Mouse (Mus musculus) stomach, embryonic 16.5 days (tissue): ENCODE results near the gene Clec4g. TPM values are rescaled to one million over a fixed set of nuclear protein-coding genes. Genes with fewer than 3 reads are reported as not detected.

Experiments used
- ATAC-seq: fragments of 200-750 bp; cut with Nextera tagmentation; 2 replicates; pipeline ENCODE4 v1.8.0; 2017; ENCODE audit warnings: moderate number of reproducible peaks, moderate TSS enrichment; ENCODE audit not compliant: insufficient read depth, low FRiP score
- H3K27ac ChIP-seq: fragments of 300-500 bp; sonication (generic); 2 replicates; pipeline ENCODE4 v1.5.1; 2014; ENCODE audit warnings: low read length
- H3K27me3 ChIP-seq: fragments of 300-500 bp; sonication (generic); 2 replicates; pipeline ENCODE4 v1.6.1; 2014; ENCODE audit warnings: low read length, control low read depth, mixed read lengths; ENCODE audit not compliant: control insufficient read depth, insufficient read depth
- H3K36me3 ChIP-seq: fragments of 300-500 bp; sonication (generic); 2 replicates; pipeline ENCODE4 v1.6.1; 2014; ENCODE audit warnings: low read length; ENCODE audit not compliant: control insufficient read depth, insufficient read depth
- H3K4me1 ChIP-seq: fragments of 300-500 bp; sonication (generic); 2 replicates; pipeline ENCODE4 v1.6.1; 2014; ENCODE audit warnings: low read length, control low read depth, mixed read lengths; ENCODE audit not compliant: control insufficient read depth, insufficient read depth
- H3K4me2 ChIP-seq: fragments of 300-500 bp; sonication (generic); 2 replicates; pipeline ENCODE4 v1.6.1; 2014; ENCODE audit warnings: low read depth, low read length, mixed read lengths
- H3K4me3 ChIP-seq: fragments of 300-500 bp; sonication (generic); replicated peaks from 2 replicates; pipeline ENCODE4 v1.5.1; 2014; ENCODE audit warnings: mild to moderate bottlenecking, low read length
- H3K9ac ChIP-seq: fragments of 300-500 bp; sonication (generic); 2 replicates; pipeline ENCODE4 v1.6.1; 2014; ENCODE audit warnings: low read length
- H3K9me3 ChIP-seq: fragments of 300-500 bp; sonication (generic); replicated peaks from 2 replicates; pipeline ENCODE4 v1.6.1; 2016; ENCODE audit warnings: low read length, control low read depth; ENCODE audit not compliant: control insufficient read depth
- WGBS: fragments of 180-500 bp; shearing (Covaris S2); extraction: QIAGEN DNeasy Blood & Tissue Kit; methylation state at CpG from one replicate; pipeline ENCODE4 v1.1.7; 2014; 5-methylcytosine and 5-hydroxymethylcytosine counted together
- polyA plus RNA-seq: library from polyadenylated mRNA; unstranded; fragments of >200 nt; fragmentation: Nextera tagmentation; extraction: Ambion mirVana; gene quantifications from 2 replicates; pipeline ENCODE4 v1.2.1, GENCODE M21; 2015

The Clec4g gene
- polyA plus RNA-seq, 1 experiment from 2014 or later = 0.45 TPM

GRCm38 (mm10) chr8:3717321-3717954, 3.0 kb downstream of the Clec4g start:
- Histone ChIP-seq H3K4me2 (no peak overlapping the region), H3K27ac (no peak overlapping the region), H3K4me3 (no peak overlapping the region), H3K36me3 (no peaks in the 10 kb centered on the region), H3K9ac (no peak overlapping the region), H3K27me3 (no peaks in the 10 kb centered on the region), H3K4me1 (no peaks in the 10 kb centered on the region), H3K9me3 (no peaks in the 10 kb centered on the region)
- 0 out of 2 replicates have a peak, but pooled peaks have one; percentile 33 for ATAC-seq
- 72% methylated on average over 12 of the region's 12 CpGs for WGBS

DNA sequence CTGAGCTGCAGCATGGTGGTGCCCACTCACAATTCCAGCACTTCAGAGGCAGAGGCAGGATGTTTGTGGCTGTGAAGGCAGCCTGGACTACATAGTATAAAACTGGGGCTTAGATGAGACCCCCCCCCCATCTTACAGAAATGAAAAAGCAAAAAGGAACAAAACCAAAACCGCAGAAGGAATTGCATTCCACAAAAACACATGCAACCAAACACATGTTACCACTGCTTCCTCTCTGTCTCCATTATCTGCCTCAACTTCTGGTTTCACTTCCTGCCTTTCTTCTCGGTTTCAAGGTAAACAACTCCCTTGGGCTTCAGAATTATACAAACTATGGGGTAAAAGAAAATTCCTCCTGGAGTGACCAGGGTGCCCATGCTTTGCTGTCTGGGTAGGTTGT, 8.8 kb downstream of the Clec4g start:
- H3K36me3 ChIP-seq = no peaks in the 10 kb centered on the region
- H3K4me2 ChIP-seq = no peak overlapping the region
- H3K27ac ChIP-seq = no peak overlapping the region
- no peaks in the 10 kb centered on the region for H3K4me1 ChIP-seq
- no peak overlapping the region for H3K4me3 ChIP-seq
- no peak overlapping the region for H3K9ac ChIP-seq
- H3K27me3 ChIP-seq = no peaks in the 10 kb centered on the region
- no peaks in the 10 kb centered on the region for H3K9me3 ChIP-seq
- ATAC-seq = no peak
- WGBS = 37% methylated on average over 2 of the region's 2 CpGs

GRCm38 (mm10) chr8:3710312-3710711, 10.1 kb downstream of the Clec4g start:
- H3K4me3 ChIP-seq = no peak overlapping the region
- no peak overlapping the region for H3K9ac ChIP-seq
- no peak for ATAC-seq
- no peaks in the 10 kb centered on the region for H3K4me1 ChIP-seq
- 77% methylated on average over 3 of the region's 3 CpGs for WGBS
- H3K36me3 ChIP-seq = no peaks in the 10 kb centered on the region
- no peaks in the 10 kb centered on the region for H3K27me3 ChIP-seq
- no peak overlapping the region for H3K4me2 ChIP-seq
- no peaks in the 10 kb centered on the region for H3K9me3 ChIP-seq
- no peak overlapping the region for H3K27ac ChIP-seq

GRCm38 (mm10) chr8:3707611-3708010, 12.8 kb downstream of the Clec4g start:
- H3K4me2 ChIP-seq = no peak overlapping the region
- no peak overlapping the region for H3K4me3 ChIP-seq
- WGBS = 65% methylated on average over 7 of the region's 7 CpGs
- H3K27ac ChIP-seq = no peak overlapping the region
- no peaks in the 10 kb centered on the region for H3K36me3 ChIP-seq
- no peaks in the 10 kb centered on the region for H3K4me1 ChIP-seq
- H3K9ac ChIP-seq = no peak overlapping the region
- H3K9me3 ChIP-seq = no peaks in the 10 kb centered on the region
- no peaks in the 10 kb centered on the region for H3K27me3 ChIP-seq
- ATAC-seq = no peak

DNA sequence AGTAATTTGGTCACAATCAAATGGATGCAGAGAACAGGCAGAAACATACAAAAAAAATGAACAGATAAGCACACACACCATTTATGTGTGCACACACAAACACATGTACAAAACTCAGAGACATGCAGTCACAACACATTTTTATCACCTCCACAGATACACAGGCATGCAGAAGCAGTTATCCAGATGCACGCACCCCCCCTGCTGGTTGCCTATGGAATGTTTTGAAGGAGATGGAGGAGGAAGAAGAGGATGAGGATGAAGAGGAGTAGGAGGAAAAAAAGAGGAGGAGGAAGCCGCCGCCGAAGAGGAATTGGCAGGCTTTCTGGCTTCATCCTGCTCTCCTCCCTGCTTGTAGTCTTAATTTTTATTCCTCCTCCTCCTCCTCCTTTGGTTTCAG, 14.7 kb downstream of the Clec4g start:
- no peak for ATAC-seq
- H3K4me2 ChIP-seq = no peak overlapping the region
- no peak overlapping the region for H3K4me3 ChIP-seq
- H3K36me3 ChIP-seq = no peaks in the 10 kb centered on the region
- H3K27me3 ChIP-seq = no peaks in the 10 kb centered on the region
- no peak overlapping the region for H3K27ac ChIP-seq
- H3K4me1 ChIP-seq = no peaks in the 10 kb centered on the region
- H3K9me3 ChIP-seq = no peaks in the 10 kb centered on the region
- no peak overlapping the region for H3K9ac ChIP-seq
- WGBS = 58% methylated on average over 4 of the region's 4 CpGs

GRCm38 (mm10) chr8:3701491-3701890, 19.0 kb downstream of the Clec4g start:
- 93% methylated on average over 1 of the region's 1 CpGs for WGBS
- Histone ChIP-seq H3K9ac (no peak overlapping the region), H3K4me3 (no peak overlapping the region), H3K4me2 (no peak overlapping the region), H3K36me3 (no peaks in the 10 kb centered on the region), H3K27me3 (no peaks in the 10 kb centered on the region), H3K4me1 (no peaks in the 10 kb centered on the region), H3K27ac (no peak overlapping the region), H3K9me3 (no peaks in the 10 kb centered on the region)
- ATAC-seq = no peak

DNA sequence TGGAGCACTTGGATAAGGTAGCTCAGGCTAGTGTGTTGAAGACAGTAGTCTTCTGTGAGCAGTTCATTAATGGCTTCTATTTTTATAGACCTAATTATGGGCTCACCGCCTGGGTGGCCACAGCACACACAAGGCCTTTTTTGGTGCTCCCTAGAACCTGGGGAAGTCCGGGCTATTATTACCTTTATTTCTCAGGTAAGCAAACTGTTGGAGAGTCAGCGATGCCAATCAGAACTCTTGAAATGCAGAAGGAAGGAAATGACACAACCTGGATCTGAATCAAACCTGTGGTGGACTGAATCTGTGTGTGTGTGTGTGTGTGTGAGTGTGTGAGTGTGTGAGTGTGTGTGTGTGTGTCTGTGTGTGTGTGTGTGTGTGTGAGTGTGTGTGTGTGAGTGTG, 26.3 kb downstream of the Clec4g start, which contains the start of gene Fcer2a:
Fcer2a (minus strand) TSS at position 55 of the 400 bp plus-strand sequence.
- Histone ChIP-seq H3K4me3 (no peak within 1 kb of the TSS), H3K27ac (no peak within 1 kb of the TSS), H3K9ac (no peak within 1 kb of the TSS), H3K36me3 (no peaks in the 10 kb centered on the region), H3K4me1 (no peaks in the 10 kb centered on the region), H3K27me3 (no peaks in the 10 kb centered on the region), H3K9me3 (no peaks in the 10 kb centered on the region), H3K4me2 (no peak within 1 kb of the TSS)
- whole genome bisulfite sequencing = 75% methylated on average over 3 of the region's 3 CpGs
- no peak for ATAC-seq

DNA sequence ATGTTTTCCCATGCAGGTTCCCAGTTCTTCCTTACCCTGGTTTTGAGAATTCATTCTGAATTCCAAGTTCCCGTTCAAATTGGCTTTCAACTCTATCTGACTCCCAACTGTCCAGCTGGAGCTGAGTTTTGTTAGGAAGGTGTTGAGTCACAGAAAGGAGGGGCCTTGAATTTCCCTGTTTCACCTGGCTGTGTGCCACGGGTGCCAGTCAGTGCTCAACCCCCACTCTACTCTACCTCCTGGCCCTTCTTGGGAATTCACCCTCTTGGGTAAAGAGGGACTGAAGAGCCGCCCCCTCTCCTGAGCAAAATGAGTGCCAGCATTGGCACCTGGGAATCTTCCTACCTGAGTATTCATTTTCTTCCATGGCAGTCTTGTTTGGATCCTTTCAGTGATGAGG, 29.7 kb downstream of the Clec4g start:
- Histone ChIP-seq H3K9ac (no peak overlapping the region), H3K9me3 (no peaks in the 10 kb centered on the region), H3K36me3 (no peaks in the 10 kb centered on the region), H3K4me2 (no peak overlapping the region), H3K4me1 (no peaks in the 10 kb centered on the region), H3K27ac (no peak overlapping the region), H3K27me3 (no peaks in the 10 kb centered on the region), H3K4me3 (no peak overlapping the region)
- ATAC-seq = no peak
- 62% methylated on average over 3 of the region's 3 CpGs for WGBS

DNA sequence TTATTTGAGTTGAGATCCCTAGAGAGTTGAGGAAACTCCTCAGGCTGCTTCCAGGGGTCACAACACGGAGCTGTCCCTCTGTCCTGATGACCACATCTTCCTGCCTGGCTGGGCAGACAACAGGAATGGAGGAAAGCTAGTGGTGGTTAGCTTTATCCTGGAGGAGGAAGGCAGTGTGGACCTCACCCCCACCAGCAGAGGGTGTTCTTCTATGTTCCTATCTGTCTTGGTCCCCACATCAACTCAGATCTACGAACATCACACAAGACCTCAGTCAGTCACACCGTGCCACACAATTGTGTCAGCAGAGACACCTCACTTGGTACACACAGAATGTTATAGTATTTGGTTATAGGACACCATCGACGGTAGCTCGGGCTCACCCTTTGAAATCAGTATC, 32.9 kb downstream of the Clec4g start:
- Histone ChIP-seq H3K27me3 (no peaks in the 10 kb centered on the region), H3K27ac (no peak overlapping the region), H3K4me3 (no peak overlapping the region), H3K9me3 (no peaks in the 10 kb centered on the region), H3K4me2 (no peak overlapping the region), H3K36me3 (no peaks in the 10 kb centered on the region), H3K4me1 (no peaks in the 10 kb centered on the region), H3K9ac (no peak overlapping the region)
- ATAC-seq = no peak
- WGBS = 70% methylated on average over 6 of the region's 6 CpGs
